Mouse (Mus musculus): Measurements from ENCODE around the gene Psmd11. TPM values are rescaled to one million over a fixed set of nuclear protein-coding genes. Genes with fewer than 3 reads are reported as not detected.
A peak's percentile ranks its signal among the peaks of the same experiment; 100 is the strongest.

The Psmd11 gene
- polyA plus RNA-seq, 1 experiment from 2014 or later = 296 TPM

DNA sequence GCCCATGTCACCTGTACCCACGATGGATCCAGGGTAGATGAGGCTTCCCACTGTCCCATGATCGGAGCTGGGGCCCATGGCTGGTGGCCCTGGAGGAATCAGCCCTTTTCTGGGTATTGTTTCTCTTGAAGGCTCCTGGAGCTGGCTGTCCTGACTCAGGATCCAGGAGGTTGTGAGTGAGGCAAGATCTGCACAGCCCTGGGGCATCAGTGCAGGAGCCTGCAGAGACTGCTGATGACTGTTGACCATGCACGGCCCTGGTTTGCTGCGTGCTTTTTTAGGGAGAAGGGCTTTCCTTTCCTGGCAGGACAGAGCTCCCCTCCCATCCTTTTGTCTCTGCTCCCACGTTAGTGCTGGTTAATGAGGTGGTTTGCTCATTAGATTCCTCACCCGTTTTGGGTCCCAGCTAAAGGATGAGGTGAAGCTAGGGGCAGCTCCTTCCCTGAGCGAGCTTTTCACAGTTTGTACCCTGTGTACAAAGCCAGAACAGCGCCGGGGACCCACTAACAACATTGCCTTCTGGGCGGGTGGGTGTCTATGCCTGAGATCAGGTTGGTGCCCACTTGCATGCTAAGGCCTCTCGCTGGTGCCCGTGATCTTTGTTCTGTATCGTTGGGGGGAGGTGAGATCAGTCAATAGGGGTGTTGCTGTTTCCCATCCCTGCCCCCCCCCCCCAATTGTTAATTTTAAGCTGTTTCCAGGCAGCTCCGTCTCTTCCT is 50.4 kb downstream of the Psmd11 start:
- peaks cover 10% of the 10 kb centered on the region; the same call in 1 of the 2 replicates for H3K36me3 ChIP-seq (ENCODE audit: insufficient read depth)

DNA sequence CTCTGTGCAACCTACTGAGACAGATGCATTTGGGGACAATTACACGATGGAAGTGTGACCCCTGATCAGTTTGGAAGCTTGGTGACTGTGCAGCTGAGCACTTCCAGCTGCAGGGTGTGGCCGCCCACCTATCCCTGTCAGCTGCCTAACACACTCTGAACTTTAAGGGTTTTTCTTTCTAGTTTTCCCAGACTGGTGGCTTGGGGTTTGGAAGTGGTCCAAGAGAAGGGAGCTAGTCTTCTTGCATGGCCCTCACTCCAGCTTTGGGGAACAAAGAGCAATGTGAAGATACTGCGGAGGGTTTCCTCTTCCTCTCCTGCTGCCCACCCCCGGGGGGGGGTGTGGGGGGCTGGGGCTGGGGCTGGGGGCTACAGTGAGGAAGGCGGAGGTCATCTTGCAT is 51.0 kb downstream of the Psmd11 start:
- 0 out of 2 replicates have a peak, but pooled peaks cover 4% of the 10 kb centered on the region for H3K4me1 ChIP-seq (ENCODE audit: insufficient read depth)
- H3K4me2 ChIP-seq = peak overlapping the region; percentile 99
- H3K27ac ChIP-seq (ENCODE audit: low read depth) = no peak overlapping the region
- no peak for TF ChIP-seq CTCF (IDR thresholded peaks at IDR 0.05; ENCODE audit: low read depth)
- H3K9ac ChIP-seq = no peak overlapping the region; the same call in 1 of the 2 replicates
- no peaks in the 10 kb centered on the region for H3K27me3 ChIP-seq (ENCODE audit: insufficient read depth, low read length)
- H3K36me3 ChIP-seq (ENCODE audit: insufficient read depth) = 0 out of 2 replicates have a peak, but pooled peaks cover 5% of the 10 kb centered on the region
- WGBS = 52% methylated on average over 5 of the region's 5 CpGs
- no peak overlapping the region for H3K4me3 ChIP-seq (ENCODE audit: low read depth, low read length)
- DNase-seq (peak; percentile 53), ATAC-seq (ENCODE audit: insufficient read depth) (no peak)
- no peaks in the 10 kb centered on the region for H3K9me3 ChIP-seq (ENCODE audit: low read depth, low read length)

More for the DNA sequence above, 50.4 kb downstream of the Psmd11 start:
- ATAC-seq (ENCODE audit: insufficient read depth) (no peak), DNase-seq (no peak)
- 0 out of 2 replicates have a peak overlapping the region, but pooled peaks have one; percentile 72 for H3K4me3 ChIP-seq (ENCODE audit: low read depth, low read length)
- 70% methylated on average over 14 of the region's 14 CpGs for WGBS
- H3K27ac ChIP-seq (ENCODE audit: low read depth) = no peak overlapping the region
- no peaks in the 10 kb centered on the region for H3K9me3 ChIP-seq (ENCODE audit: low read depth, low read length)
- H3K9ac ChIP-seq = no peak overlapping the region
- H3K4me1 ChIP-seq (ENCODE audit: insufficient read depth) = 0 out of 2 replicates have a peak, but pooled peaks cover 4% of the 10 kb centered on the region
- no peak for TF ChIP-seq CTCF (IDR thresholded peaks at IDR 0.05; ENCODE audit: low read depth)
- no peaks in the 10 kb centered on the region for H3K27me3 ChIP-seq (ENCODE audit: insufficient read depth, low read length)
- peak overlapping the region; percentile 99 for H3K4me2 ChIP-seq

DNA sequence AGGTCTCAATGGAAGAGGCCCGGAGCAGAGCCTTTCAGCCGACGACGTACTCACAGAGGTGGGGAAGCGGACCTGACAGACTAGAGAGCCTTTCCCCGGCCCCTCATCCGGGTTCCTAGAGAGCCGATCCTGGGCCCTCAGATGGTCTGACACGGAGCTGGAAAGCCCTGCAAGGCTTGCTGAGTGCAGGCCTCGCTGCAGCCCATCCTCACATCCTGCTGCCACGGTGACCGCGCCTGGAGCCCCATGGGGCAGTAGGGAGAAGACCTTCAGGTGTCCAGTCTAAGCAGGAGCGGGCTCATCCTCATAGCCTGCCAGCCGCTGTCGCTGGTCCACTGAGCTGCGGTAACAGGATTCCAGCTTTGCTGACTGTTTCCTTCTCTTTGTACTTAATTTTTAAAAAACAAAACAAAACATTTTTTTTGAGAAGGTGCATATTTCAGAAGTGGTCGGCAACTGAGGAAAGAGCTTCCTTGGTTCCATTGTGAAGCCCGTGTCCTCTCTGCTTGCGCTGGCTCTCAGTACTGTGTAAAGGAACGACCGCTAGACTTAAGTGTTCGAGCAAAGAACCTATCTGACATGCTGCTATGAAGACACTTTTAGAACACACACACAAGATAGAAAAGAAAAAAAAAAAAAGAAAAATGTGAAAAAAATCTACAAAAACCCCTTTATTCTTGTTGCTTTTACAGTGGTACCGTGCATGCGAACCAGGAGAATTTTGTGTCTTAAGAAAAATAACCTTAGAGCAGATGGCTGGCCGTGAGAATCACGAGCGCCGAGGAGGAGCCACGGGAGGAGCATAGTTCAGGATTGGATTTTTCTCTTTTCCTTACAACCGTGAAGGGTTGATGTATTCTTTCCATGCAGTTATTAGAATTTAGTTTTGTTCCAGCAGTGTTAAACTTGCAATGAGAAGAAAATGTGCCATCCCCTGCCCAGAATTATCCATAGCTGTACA is 51.8 kb downstream of the Psmd11 start:
- Histone ChIP-seq H3K4me2 (peak overlapping the region; percentile 99; the same call in 1 of the 2 replicates), H3K9ac (no peak overlapping the region; the same call in 1 of the 2 replicates)

DNA sequence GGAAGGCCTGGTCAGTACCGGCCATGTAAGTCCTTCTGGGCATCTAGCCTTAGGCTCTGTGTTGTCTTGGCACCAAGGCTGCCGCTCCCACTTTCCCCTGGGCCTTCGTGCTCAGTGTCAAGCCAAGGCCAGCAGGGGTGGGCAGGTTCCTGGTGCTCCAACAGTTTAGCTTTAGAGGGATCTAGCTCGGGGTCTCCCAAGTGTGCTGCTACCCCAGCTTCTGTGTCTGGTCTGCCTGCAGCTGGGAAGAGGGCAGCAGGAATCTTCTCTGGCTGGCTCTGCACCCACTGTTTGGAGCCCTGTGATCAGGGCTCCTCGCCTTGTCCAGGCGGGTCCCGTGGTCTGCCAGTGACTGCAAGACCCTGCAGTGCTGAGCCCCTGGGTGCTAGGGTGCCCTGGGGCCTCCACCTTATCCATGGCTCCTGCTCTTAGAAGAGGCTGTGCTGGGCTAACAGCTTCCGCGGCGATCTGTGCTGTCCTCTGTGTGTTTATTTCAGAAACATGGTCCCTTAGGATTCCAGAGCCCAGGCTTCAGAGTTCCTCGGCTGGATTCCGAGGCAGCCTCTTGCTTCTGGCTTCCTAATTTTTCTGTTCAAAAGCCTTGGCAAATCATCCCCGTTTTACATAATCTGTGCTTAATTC is 53.1 kb downstream of the Psmd11 start:
- ATAC-seq (ENCODE audit: insufficient read depth) = no peak
- 0 out of 2 replicates have a peak, but pooled peaks cover 3% of the 10 kb centered on the region for H3K36me3 ChIP-seq (ENCODE audit: insufficient read depth)

More for the DNA sequence above, 51.8 kb downstream of the Psmd11 start:
- ATAC-seq (ENCODE audit: insufficient read depth) = no peak
- no peak for TF ChIP-seq CTCF (IDR thresholded peaks at IDR 0.05; ENCODE audit: low read depth)
- 0 out of 2 replicates have a peak, but pooled peaks cover 4% of the 10 kb centered on the region for H3K4me1 ChIP-seq (ENCODE audit: insufficient read depth)
- H3K4me3 ChIP-seq (ENCODE audit: low read depth, low read length) = no peak overlapping the region
- H3K36me3 ChIP-seq (ENCODE audit: insufficient read depth) = 0 out of 2 replicates have a peak, but pooled peaks cover 3% of the 10 kb centered on the region
- no peak overlapping the region for H3K27ac ChIP-seq (ENCODE audit: low read depth)
- WGBS = 71% methylated on average over 31 of the region's 31 CpGs
- DNase-seq = no peak
- no peaks in the 10 kb centered on the region for H3K9me3 ChIP-seq (ENCODE audit: low read depth, low read length)
- no peaks in the 10 kb centered on the region for H3K27me3 ChIP-seq (ENCODE audit: insufficient read depth, low read length)

DNA sequence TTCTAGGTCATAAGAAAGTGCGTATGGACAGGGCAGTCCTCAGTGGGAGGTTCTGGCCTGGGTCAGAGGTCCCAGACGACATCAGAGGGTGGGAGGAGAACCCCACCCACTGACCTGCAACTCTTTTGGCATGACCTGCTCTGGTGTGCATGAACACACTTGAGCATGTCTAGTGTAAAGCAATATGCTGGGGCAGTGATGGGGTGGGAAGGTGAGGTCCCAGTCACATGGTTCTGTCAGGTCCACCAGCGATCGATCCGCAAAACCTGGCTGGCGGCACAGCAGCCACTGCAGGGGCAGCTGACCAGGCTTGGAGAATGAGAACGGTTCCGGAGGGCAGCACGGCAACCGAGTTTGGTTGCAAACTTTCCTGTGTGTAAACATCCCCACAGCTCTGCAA is 53.9 kb downstream of the Psmd11 start:
- DNase-seq (no peak), ATAC-seq (ENCODE audit: insufficient read depth) (no peak)
- Histone ChIP-seq H3K4me2 (no peak overlapping the region), H3K9ac (no peak overlapping the region), H3K27ac (ENCODE audit: low read depth) (no peak overlapping the region), H3K27me3 (ENCODE audit: insufficient read depth, low read length) (no peaks in the 10 kb centered on the region), H3K4me1 (ENCODE audit: insufficient read depth) (0 out of 2 replicates have a peak, but pooled peaks cover 4% of the 10 kb centered on the region), H3K9me3 (ENCODE audit: low read depth, low read length) (no peaks in the 10 kb centered on the region), H3K36me3 (ENCODE audit: insufficient read depth) (0 out of 2 replicates have a peak, but pooled peaks cover 3% of the 10 kb centered on the region), H3K4me3 (ENCODE audit: low read depth, low read length) (no peak overlapping the region)
- no peak for TF ChIP-seq CTCF (IDR thresholded peaks at IDR 0.05; ENCODE audit: low read depth)
- WGBS = 75% methylated on average over 10 of the region's 10 CpGs

More for the DNA sequence above, 53.1 kb downstream of the Psmd11 start:
- 0 out of 2 replicates have a peak, but pooled peaks cover 4% of the 10 kb centered on the region for H3K4me1 ChIP-seq (ENCODE audit: insufficient read depth)
- DNase-seq = no peak
- H3K27me3 ChIP-seq (ENCODE audit: insufficient read depth, low read length) = no peaks in the 10 kb centered on the region
- H3K9me3 ChIP-seq (ENCODE audit: low read depth, low read length) = no peaks in the 10 kb centered on the region
- no peak overlapping the region for H3K9ac ChIP-seq
- H3K4me2 ChIP-seq = no peak overlapping the region
- TF ChIP-seq CTCF (IDR thresholded peaks at IDR 0.05; ENCODE audit: low read depth) = no peak
- WGBS = 74% methylated on average over 13 of the region's 13 CpGs
- no peak overlapping the region for H3K4me3 ChIP-seq (ENCODE audit: low read depth, low read length)
- H3K27ac ChIP-seq (ENCODE audit: low read depth) = no peak overlapping the region

DNA sequence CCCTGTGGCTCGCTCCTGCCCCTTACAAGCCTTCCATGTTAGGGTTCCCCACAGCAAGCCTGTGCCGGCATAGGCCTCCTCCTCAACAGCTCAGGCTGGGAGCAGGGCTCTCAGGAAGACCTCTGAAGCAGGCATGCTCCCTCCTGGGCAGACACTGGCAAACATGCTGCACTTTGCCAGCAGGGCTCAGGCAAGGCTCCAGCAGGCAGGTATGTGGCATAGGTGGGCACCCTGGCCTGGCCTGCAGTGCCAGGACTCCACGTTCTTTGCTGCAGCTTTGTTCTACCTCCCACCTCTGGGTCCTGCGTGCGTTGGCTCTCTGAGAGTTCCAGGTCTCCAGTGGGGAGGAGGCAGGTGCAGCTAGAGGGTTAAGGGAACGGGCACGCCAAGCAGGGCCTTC is 54.5 kb downstream of the Psmd11 start:
- Histone ChIP-seq H3K27me3 (ENCODE audit: insufficient read depth, low read length) (no peaks in the 10 kb centered on the region), H3K4me3 (ENCODE audit: low read depth, low read length) (no peak overlapping the region), H3K4me2 (no peak overlapping the region), H3K4me1 (ENCODE audit: insufficient read depth) (0 out of 2 replicates have a peak, but pooled peaks cover 4% of the 10 kb centered on the region), H3K36me3 (ENCODE audit: insufficient read depth) (0 out of 2 replicates have a peak, but pooled peaks cover 3% of the 10 kb centered on the region), H3K9ac (no peak overlapping the region), H3K9me3 (ENCODE audit: low read depth, low read length) (no peaks in the 10 kb centered on the region), H3K27ac (ENCODE audit: low read depth) (no peak overlapping the region)
- no peak for TF ChIP-seq CTCF (IDR thresholded peaks at IDR 0.05; ENCODE audit: low read depth)
- WGBS = 87% methylated on average over 7 of the region's 7 CpGs
- DNase-seq (no peak), ATAC-seq (ENCODE audit: insufficient read depth) (no peak)

Measured in lung, embryonic 14.5 days (tissue).